13 mouse cellular contexts compared by ENCODE assay signal in genomic region chr7:58618048-58618447, GRCm38 (mm10).
"Had no signal": no experiment of that assay in that cellular context is flagged by ENCODE, and none has a peak within 500 bp of the region (broad histone marks: within the 10 kb centered on the region; RNA-seq: fewer than 3 reads in every experiment).

No protein-coding gene starts in this region.

- H3K4me2 ChIP-seq: limb, embryonic 13.5 days; midbrain, embryonic 15.5 days; stomach, embryonic 15.5 days had no signal

- H3K4me1 ChIP-seq: limb, embryonic 13.5 days; midbrain, embryonic 15.5 days; stomach, embryonic 15.5 days had no signal

- H3K9me3 ChIP-seq: limb, embryonic 13.5 days; midbrain, embryonic 15.5 days; stomach, embryonic 15.5 days had no signal

- H3K36me3 ChIP-seq: limb, embryonic 13.5 days; midbrain, embryonic 15.5 days; stomach, embryonic 15.5 days had no signal

- H3K9ac ChIP-seq: limb, embryonic 13.5 days; liver, embryonic 14.5 days; midbrain, embryonic 15.5 days; stomach, embryonic 15.5 days had no signal

- ATAC-seq: midbrain, embryonic 15.5 days had no signal

- DNase-seq: kidney, adult 8-10 months; kidney, postnatal 36 days; layer of hippocampus, adult 9-11 months; left cerebral cortex, postnatal 4 days; lung, adult 18-20 months; right cerebral cortex, postnatal 14 days; thymus, adult 2 months; thymus, postnatal 25 days had no signal

- H3K4me3 ChIP-seq: limb, embryonic 13.5 days; midbrain, embryonic 15.5 days; stomach, embryonic 15.5 days had no signal

- H3K27me3 ChIP-seq: limb, embryonic 13.5 days; midbrain, embryonic 15.5 days; stomach, embryonic 15.5 days had no signal

- H3K27ac ChIP-seq: kidney, postnatal 0 days; limb, embryonic 13.5 days; liver, embryonic 14.5 days; midbrain, embryonic 15.5 days; stomach, embryonic 15.5 days had no signal
